Mouse (Mus musculus): ENCODE data around the gene Hist1h2ah.

GRCm38 (mm10) chr13:21995331-21995914, 39.9 kb downstream of the Hist1h2ah start:
- TF ChIP-seq EP300 (IDR thresholded peaks at IDR 0.05; ENCODE audit: low read depth), result no peak
- TF ChIP-seq CTCF (IDR thresholded peaks at IDR 0.05; ENCODE audit: low read depth), result no peak

Data from heart, postnatal 0 days (tissue).